Mouse (Mus musculus) c-Kit-positive CD71-positive TER-119-negative erythroid progenitor cells, embryonic 14.5 days (primary cell): ENCODE results near the gene Zfp108.
A peak's percentile ranks its signal among the peaks of the same experiment; 100 is the strongest.

Experiments
- DNase-seq: peaks from one replicate; pipeline ENCODE4 v3.0.0-alpha.2; 2013; ENCODE audit warnings: low read depth

Zfp108 gene

GRCm38 (mm10) chr7:24286090-24286489, 31.5 kb downstream of the Zfp108 start:
- DNase-seq = no peak

- no peak for DNase-seq
These were observed 32.3 kb downstream of the Zfp108 start for GRCm38 (mm10) chr7:24286916-24287315.

GRCm38 (mm10) chr7:24287670-24288069, 33.1 kb downstream of the Zfp108 start:
- DNase-seq = no peak

GRCm38 (mm10) chr7:24288512-24288911, 33.9 kb downstream of the Zfp108 start:
- no peak for DNase-seq

- no peak for DNase-seq
These were observed 35.6 kb downstream of the Zfp108 start for GRCm38 (mm10) chr7:24290106-24290693.

- DNase-seq = no peak
These were observed 36.9 kb downstream of the Zfp108 start for GRCm38 (mm10) chr7:24291387-24292090.

GRCm38 (mm10) chr7:24293061-24293851, 38.7 kb downstream of the Zfp108 start:
- no peak for DNase-seq

- DNase-seq = no peak
These were observed 40.2 kb downstream of the Zfp108 start for GRCm38 (mm10) chr7:24294763-24295162.

- no peak for DNase-seq
These were observed 40.8 kb downstream of the Zfp108 start for GRCm38 (mm10) chr7:24295376-24295775.

- DNase-seq = no peak
These were observed 41.8 kb downstream of the Zfp108 start for GRCm38 (mm10) chr7:24296386-24296785.

GRCm38 (mm10) chr7:24297361-24298095, 42.9 kb downstream of the Zfp108 start:
- no peak for DNase-seq

GRCm38 (mm10) chr7:24298635-24298972, 44.0 kb downstream of the Zfp108 start:
- no peak for DNase-seq

- peak; percentile 81 for DNase-seq
These were observed 44.5 kb downstream of the Zfp108 start for GRCm38 (mm10) chr7:24298973-24299708.

- DNase-seq = peak; percentile 9
These were observed 45.4 kb downstream of the Zfp108 start for GRCm38 (mm10) chr7:24299823-24300481.

- peak; percentile 25 for DNase-seq
These were observed 46.2 kb downstream of the Zfp108 start, which contains the start of gene Zfp61 for GRCm38 (mm10) chr7:24300771-24301282. Gene Zfp61 (minus strand): TSS chr7:24301232.
